Mouse (Mus musculus) inflammation-experienced regulatory T-cells, adult 6 months (primary cell): ENCODE data around the gene Defa30. TPM values are rescaled to one million over a fixed set of nuclear protein-coding genes. Genes with fewer than 3 reads are reported as not detected.
"Not testable (repeated sequence)": the region's sequence is repeated elsewhere in the genome, so short reads cannot be mapped to it uniquely, and the experiment has no call there.

Experiments
- ATAC-seq: one replicate; pipeline ENCODE4 v1.8.0; 2017
- polyA plus RNA-seq, 3 experiments: library from polyadenylated mRNA; unstranded; fragments of 100-300 nt; shearing (Covaris generic); gene quantifications; one replicate each; pipeline ENCODE4 v1.2.1; 2017

Defa30 gene
- not detected for polyA plus RNA-seq

DNA sequence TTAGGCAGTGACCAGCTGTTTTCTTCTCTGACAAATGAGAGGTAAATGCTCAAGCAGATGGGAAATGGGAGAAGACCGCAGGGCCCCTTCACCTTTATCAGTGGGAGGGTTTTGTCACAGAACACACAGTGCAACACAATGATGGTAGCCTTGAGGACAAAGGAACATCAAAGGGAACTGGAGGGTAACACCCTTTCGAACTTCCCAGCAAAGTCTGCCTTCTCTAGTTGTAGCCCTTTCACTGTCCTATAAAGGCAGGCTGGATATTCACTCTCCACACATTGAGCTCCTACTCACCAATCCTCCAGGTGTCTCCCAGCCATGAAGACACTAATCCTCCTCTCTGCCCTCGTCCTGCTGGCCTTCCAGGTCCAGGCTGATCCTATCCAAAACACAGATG lies at the start of gene Defa30:
Gene Defa30, plus strand, starts transcription at position 301 of the 400 bp plus-strand sequence.
- ATAC-seq, result not testable (repeated sequence)

DNA sequence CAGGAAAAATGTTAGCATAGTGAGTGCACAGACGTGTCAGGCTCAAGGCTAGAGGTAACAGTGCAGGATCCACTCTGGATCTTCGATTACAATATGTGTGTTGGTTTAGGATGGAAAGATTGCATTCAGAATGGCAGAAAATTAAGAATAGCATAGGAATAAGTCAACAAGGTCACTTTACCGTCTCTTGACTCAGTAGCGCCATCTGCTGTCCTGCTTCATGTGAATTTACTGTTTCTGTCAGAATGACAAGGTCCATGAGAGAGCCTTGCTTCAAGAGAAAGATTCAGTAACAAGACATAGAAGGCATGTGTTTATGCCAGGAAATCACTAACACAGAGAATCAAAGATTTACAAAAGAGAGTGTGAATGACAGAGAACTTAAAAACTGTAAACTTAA lies 41.3 kb upstream of the Defa30 start:
- no peak for ATAC-seq

DNA sequence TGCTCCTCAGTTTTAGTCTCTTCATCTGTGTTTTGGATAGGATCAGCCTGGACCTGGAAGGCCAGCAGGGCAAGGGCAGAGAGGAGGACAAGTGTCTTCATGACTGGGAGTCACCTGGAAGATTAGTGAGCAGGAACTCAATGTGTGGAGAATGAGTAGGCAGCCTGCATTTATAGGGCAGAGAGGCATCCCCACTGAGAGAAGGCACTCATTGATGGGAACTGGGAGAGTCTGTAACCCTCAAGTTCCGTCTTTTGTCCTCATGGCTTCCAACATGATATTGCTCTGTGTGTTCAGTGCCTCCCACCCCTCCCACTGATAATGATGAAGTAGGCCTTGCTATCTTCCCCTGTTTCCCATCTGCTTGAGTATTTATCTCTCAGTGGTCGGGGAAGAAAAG lies 38.5 kb upstream of the Defa30 start, which contains the start of gene Gm14851:
Gene Gm14851, minus strand, starts transcription at position 101 of the 400 bp plus-strand sequence.
- not testable (repeated sequence) for ATAC-seq

DNA sequence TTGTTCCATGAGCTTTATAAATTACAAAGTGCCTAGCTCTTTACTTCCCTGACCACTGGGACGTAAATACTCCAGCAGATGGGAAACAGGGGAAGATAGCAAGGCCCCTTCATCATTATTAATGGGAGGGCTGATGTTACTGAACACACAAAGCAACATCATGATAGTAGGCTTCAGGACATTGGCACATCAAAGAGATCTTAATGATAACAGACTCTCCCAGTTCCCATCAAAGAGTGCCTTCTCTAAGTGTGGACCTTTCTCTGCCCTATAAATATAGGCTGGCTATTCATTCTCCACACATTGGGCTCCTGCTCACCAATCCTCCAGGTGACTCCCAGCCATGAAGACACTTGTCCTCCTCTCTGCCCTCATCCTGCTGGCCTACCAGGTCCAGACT lies 27.5 kb downstream of the Defa30 start, which contains the start of gene Defa22:
Gene Defa22, plus strand, starts transcription at position 301 of the 400 bp plus-strand sequence.
- not testable (repeated sequence) for ATAC-seq

Other genes with a start within 250 kb of the Defa30 start
- not detected for gene Defb33, start 242.0 kb upstream of the Defa30 start, polyA plus RNA-seq
- gene Gm15056, start 232.0 kb upstream of the Defa30 start, polyA plus RNA-seq, result not detected
- gene Gm6040, start 212.6 kb upstream of the Defa30 start, polyA plus RNA-seq, result not detected
- gene AY761185, start 189.9 kb upstream of the Defa30 start, polyA plus RNA-seq, result not detected
- not detected for gene Defa21, start 109.1 kb upstream of the Defa30 start, polyA plus RNA-seq
- not detected for gene Defa23, start 79.6 kb upstream of the Defa30 start, polyA plus RNA-seq
- not detected for gene Defa35, start 69.6 kb upstream of the Defa30 start, polyA plus RNA-seq
- gene Defa25, start 50.2 kb upstream of the Defa30 start, polyA plus RNA-seq, result not detected
- not detected for gene Gm14851, start 38.6 kb upstream of the Defa30 start, polyA plus RNA-seq
- not detected for gene Defa22, start 27.6 kb downstream of the Defa30 start, polyA plus RNA-seq
- gene Defa31, start 57.0 kb downstream of the Defa30 start, polyA plus RNA-seq, result not detected
- gene Gm15293, start 66.9 kb downstream of the Defa30 start, polyA plus RNA-seq, result not detected
- gene Gm15292, start 115.1 kb downstream of the Defa30 start, polyA plus RNA-seq, result not detected
- not detected for gene Defa27, start 180.9 kb downstream of the Defa30 start, polyA plus RNA-seq
- not detected for gene Defa29, start 192.4 kb downstream of the Defa30 start, polyA plus RNA-seq
- gene Defa2, start 243.9 kb downstream of the Defa30 start, polyA plus RNA-seq, result not detected